Mouse (Mus musculus): Measurements from ENCODE around the gene Kcng4.

Gene Kcng4

DNA sequence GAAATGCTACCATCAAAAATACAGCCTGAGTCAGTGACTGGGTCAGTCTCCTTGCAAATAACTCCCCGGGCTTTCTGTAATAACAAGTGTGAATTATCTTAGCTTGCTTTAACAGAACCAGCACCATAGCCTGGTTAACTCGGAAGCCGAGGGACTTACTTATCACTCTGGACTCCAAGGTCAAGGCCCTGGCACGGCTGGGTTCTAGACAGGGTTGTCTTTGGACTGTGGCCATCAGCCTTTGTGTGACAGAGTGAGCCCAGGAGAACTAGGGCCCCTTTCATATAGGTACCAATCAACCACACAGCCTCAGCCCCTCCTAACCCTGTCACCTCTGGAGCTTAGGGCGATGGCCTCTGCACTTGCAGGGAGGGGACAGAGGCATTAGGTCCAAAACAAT, 5.6 kb upstream of the Kcng4 start:
- no peak for DNase-seq (ENCODE audit: low read depth, low spot score)

DNA sequence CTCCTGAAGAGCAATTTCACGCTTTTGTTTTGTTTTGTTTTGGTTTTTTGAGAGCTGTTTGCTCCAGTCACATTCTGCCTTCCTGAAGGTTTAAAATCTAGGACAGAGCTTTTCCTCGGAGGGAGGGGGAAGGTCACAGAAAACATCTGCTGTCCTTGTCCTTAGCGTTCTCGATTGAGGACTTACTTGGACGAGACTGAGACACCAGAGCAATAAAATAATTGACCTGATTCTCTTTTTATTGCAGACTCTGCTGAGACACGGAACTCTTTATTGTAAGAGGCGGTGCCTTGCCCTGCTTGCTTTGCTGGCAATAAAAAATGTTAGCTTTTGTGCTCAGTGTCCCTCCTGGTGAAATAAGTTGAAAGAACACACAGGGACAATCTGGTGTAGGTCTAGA, 4.3 kb upstream of the Kcng4 start:
- no peak for DNase-seq (ENCODE audit: low read depth, low spot score)

DNA sequence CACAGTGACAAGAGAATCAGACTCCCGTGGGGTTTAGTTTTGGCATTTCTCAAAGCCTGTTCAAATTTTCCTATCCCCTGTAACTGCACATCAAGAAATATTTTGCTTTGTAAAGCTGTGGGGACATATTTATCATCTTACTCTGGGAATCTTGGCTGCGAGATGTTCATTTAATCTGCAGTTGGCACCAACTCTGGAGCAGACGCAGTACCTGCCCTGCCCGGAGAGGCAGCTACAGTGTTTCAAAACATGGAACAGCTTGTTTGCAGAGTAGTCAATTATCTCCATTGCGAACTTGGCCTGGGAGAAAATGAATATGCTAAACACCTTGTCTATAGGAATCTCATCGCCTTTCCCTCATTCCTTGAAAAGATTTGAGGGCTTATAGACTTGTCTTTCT, 2.8 kb upstream of the Kcng4 start:
- no peak for DNase-seq (ENCODE audit: low read depth, low spot score)

DNA sequence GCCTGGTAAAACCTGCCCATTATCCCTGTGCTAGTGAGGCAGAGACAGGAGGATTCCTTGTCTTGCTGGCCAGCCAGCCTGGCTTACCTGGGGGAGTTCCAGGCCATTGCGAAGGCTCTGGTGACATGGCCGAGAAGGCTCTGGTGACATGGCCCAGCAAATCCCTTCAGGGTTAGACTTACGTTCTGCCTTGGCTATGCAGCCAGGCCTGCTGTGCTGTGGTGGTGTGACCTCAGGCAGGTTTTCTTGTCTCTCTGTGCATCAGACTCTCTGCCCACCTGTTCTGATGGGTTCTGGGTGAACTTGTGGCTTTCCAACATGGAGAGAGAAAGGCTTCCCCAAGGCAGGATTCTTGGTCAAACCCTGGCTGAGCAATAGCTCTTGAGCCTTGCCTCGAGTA, 1.9 kb upstream of the Kcng4 start:
- DNase-seq (ENCODE audit: low read depth, low spot score): no peak

DNA sequence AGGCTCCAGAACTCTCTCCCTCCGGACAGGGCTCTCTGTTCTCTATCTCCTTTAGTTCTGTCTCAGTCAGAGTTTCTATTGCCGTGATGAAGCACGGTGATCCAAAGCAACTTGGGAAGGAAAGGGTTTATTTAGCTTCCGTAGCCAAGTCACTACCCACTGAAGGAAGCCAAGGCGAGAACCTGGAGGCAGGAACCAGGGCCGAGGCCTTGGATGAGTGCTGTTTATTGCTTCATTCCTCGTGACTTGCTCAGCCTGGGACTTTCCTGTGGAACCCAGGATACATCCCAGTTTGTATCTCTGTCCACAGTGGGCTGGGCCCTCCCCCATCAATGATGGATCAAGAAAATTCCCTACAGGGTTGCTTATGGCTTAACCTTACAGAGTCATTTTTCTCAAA, 1.3 kb upstream of the Kcng4 start:
- no peak for DNase-seq (ENCODE audit: low read depth, low spot score)

DNA sequence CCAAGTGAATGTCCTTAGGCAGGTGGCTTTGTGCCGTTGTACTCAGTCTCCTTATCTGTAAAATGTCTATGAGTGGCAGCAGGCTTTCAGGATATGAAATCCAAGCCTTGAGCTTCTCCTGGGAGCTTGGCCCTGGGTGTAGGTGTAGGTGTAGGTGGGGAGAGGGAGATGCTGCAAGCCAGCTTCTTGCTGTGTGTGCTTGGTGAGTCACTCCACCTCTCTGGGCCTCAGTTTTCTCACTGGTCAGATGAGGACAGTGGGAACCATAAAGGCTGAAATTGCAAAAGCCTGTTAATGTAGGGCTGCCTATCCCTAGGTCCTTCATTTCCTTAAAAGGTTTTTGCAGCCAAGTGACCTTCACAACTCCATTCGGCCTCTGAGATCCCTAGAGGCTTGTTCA, 478 bp upstream of the Kcng4 start:
- no peak for DNase-seq (ENCODE audit: low read depth, low spot score)

DNA sequence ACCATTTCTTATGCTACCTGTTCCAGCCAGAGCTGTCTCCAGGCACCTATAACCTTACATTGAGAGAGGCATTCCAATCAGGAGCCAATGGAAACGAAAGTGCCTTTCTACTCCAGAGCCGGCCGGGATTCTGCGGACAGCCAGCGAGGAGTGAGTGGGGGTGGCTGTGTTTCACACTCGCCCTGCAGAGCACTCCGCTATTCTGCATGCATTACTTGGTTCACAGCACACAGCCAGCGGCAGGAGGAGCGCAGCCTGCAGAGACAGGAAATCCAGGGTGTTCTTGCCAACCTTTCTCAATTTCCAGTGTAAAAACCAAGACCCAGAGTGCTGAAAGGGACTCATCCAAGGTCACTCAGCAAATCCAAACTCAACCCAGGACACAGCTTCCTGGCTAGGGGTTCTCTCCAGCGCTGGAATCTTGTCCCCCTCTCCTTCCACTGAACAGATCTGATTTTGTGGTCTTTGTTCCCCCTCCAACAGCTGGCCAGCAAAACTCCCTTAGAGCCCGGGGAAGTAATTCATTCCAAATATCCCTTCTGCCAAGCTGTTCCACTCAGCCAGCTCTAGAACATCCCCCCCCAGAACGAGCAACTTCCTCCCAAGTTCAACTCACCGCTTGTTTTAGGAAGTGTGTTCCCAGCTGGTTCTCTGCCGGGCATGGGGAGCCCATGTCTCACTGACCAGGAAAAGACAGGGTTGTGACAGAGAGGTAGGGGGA, 704 bp downstream of the Kcng4 start:
- no peak for DNase-seq (ENCODE audit: low read depth, low spot score)

DNA sequence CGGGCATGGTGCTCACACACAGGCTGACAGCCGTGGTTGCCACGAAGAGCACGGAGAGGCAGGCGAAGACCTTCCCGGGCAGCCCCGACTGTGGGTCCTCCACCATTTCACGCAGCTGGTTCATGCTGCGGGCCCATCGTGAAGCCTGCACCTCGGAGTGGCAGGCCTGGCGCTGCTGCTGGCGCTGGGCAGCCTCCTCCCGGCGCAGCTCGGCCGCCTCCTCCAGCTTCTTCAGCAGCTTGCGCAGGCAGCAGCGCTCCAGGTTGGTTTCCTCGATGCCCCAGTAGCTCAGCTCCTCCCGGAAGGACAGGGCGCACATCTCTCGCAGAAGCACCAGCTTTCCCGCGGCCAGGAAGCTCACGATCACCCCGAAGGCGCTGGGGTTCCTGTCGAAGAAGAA, 2.6 kb downstream of the Kcng4 start:
- DNase-seq (ENCODE audit: low read depth, low spot score): no peak

DNA sequence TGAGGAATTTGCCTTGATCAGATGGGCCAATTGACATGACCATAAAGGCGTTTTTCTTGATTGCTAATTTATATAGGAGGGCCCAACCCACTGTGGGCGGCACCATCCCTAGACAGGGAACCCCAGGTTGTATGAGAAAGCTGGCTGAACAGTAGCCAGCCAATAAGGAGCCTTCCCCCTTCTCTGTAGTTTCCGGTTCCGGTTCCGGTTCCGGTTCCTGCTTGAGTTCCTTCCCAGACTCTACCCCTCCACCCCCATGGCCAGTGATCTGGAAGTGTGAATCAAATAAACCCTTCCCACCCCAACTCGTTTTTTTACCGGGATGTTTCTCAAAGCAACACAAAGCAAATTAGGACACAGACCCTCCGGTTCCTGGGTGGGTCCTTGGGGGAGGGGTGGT, 3.2 kb downstream of the Kcng4 start:
- no peak for DNase-seq (ENCODE audit: low read depth, low spot score)

DNA sequence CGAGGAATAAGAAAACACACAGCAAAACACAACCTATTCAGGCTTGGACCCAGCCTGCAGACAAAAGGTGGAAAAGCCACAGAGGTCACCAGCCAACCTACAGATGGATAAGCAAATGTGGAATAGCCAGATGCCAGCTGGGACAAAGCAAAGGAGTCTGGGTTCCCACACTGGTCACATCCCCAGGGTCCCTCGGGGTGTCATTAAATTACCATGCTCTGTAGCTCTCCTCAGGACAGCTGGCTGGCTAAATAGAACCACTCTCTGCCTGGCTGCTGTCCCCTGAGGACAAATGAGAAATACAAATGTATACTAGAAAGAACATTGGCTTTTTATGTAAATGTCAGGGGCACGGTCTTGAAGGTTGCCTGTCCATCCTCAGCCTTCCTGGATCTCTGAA, 4.6 kb downstream of the Kcng4 start:
- no peak for DNase-seq (ENCODE audit: low read depth, low spot score)

DNA sequence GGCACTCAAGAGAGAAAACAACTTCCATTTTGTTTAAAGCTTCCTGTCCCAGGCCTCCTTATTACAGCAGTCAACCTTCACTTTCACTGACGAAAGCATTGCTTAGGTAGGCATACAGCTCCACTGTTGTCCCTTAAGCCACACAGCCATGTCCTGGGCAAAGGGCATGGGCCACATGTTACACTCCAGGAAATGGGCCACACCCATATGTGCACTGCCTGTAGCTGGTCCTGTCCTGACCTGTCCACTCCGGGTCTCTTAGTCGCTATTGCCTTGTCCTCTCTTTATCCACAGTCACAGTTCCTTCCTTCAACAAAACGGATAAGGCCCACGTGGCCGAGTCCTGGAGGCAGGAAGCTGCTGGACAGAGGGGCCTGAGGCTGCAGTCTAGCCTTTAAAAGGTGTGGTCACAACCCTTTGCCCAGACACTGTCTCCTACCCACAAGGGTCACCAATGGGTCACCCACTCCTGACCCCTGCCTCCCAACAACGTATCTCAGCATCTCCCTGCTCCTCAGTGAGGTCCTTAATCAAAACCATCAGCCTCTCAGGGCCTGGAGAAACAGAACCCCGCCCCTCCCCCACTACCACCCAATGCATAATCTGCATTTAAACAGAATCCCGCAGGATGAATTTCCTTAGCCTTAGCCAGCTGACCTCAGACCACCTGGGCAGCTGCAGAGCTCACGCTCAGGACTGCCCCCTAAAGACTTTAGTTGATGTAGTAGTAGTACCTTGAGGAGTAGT, 7.7 kb downstream of the Kcng4 start:
- no peak for DNase-seq (ENCODE audit: low read depth, low spot score)

DNA sequence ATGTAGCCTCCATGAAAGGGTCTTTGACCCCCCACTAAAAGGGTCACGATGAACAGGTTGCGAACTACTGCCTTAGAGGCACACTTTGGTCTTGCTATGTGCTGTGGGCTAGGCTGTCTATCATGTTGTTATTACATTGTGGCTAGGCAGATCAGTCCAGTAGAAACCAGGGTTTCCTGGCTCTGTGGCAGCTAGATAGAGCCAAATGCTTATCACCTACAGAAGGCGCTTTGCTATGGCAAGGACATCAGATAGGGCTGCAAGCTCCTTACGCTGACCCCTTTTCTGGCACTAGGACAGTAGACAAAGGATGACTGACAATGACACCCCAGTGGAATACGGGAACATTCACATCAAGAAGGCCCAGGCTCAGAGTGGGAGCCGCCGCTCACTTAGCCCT, 8.3 kb downstream of the Kcng4 start:
- no peak for DNase-seq (ENCODE audit: low read depth, low spot score)

DNA sequence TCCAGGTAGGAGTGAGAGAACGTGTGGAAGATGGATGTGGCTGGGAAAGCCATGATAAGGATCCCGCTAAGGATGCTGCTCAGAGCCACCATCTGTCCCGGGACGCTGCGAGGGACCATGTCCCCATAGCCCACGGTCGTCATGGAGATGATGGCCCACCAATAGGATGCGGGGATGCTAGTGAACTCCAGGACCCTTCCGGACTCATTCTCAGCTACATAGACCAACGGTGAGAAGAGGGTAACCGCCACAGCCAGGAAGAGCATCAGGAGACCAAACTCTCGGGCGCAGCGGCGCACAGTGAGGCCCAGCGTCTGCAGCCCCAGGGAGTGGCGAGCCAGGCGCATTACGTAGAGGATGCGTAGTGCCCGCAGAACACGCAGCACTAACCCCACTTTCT, 9.7 kb downstream of the Kcng4 start:
- DNase-seq (ENCODE audit: low read depth, low spot score): no peak

DNA sequence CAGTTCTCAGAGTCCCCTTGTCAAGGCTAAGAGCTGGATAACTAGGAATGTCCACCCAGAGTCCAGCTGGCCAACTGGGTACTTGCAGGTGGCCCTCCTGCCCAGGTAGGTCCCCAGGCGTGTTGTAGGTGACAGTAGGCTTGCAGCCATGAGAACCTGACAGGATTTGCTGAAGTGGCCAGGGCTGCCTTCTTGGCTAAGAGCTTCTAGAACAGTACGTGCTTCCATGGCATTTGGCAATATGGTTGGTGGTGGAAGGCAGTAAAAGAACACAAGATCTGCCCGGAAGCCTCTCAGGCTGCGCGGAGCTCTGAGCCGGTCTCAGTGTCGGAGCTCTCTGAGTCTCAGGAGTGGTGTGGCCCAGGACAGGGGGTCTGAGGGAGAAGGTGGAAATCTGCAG, 10.6 kb downstream of the Kcng4 start:
- DNase-seq (ENCODE audit: low read depth, low spot score): no peak

DNA sequence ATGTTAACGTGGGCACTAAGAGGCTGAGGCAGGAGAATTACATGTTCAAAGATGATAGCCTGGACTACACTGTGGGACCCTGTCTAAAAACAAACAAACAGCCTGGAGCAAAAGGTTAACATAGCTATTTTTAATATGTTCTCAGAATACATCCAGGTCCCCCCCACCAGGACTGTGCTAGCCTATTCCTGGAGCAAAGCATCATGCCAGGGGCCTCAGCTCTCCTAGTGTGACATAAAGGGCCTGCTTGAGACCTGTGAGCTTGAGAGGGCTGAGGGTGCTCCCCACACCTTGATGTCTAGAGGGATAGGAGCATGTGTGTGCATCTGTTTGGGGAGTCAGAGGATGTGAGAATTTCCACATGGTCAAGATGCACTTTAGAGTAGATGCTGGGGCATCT, 11.7 kb downstream of the Kcng4 start:
- no peak for DNase-seq (ENCODE audit: low read depth, low spot score)

DNA sequence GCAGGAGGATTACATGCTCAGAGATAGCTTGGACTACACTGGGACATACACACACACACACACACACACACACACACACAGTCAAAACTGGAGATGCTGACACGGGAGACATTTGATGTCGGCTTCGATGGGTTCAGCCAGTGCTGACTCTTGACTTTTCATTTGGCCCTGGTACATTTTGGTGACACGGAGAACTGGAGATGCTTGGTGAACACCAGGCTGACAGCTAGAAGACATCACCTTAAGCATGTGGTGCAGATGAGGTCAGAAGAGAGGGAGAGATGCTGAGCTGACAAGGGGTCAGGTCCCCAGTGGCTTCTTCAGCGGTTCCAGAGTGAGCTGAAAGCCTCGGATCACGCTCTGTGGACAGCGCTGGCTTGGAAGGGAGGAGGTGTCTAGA, 12.4 kb downstream of the Kcng4 start:
- no peak for DNase-seq (ENCODE audit: low read depth, low spot score)

DNA sequence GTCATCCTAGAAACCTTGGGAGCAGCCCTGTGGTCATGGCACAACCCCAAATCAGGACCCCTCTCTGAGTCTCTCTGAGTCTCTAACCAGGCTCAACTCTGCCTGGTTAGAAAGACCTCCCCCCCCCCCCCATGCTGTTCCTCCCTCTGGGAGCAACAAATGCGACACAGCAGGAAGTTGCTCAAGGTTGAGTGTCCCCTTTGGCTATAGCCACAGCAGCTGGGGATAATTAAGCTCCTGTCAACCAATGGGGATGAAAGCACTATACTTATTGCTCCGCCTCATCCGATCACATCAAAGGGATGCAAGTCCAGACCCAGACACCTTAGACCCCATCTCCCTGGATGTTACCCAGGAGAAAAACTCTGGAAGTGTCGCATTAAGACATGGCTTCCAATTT, 12.9 kb downstream of the Kcng4 start:
- DNase-seq (ENCODE audit: low read depth, low spot score): no peak

DNA sequence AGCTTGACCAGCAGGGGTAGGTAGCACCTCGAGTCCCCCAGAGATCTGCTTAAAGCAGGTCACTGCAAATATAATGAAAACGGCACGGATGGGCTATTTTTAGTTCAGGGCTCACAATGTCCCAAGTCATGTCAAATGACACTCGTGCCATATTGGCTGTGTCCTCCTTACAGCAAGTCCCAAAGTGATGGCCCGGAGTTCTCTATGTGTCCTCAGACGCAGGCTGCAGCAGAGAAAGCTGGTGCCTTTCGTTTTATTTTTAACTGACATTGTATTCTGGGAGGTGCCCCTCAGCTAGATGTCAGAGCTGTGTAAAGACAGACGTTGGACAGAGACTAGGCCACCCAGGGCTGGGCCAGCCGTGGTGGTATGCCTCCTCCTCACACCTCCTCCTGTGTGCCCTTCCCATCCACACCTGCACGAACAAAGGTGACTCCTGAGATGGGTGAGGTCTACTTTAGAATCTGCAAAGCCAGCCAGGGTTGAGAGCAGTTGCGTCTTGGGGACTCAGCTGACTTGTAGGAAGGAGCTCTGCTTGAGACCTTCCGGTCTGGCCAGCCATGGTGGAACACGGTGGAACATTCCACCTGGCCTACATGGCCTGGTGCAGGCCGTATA, 14.5 kb downstream of the Kcng4 start:
- no peak for DNase-seq (ENCODE audit: low read depth, low spot score)

DNA sequence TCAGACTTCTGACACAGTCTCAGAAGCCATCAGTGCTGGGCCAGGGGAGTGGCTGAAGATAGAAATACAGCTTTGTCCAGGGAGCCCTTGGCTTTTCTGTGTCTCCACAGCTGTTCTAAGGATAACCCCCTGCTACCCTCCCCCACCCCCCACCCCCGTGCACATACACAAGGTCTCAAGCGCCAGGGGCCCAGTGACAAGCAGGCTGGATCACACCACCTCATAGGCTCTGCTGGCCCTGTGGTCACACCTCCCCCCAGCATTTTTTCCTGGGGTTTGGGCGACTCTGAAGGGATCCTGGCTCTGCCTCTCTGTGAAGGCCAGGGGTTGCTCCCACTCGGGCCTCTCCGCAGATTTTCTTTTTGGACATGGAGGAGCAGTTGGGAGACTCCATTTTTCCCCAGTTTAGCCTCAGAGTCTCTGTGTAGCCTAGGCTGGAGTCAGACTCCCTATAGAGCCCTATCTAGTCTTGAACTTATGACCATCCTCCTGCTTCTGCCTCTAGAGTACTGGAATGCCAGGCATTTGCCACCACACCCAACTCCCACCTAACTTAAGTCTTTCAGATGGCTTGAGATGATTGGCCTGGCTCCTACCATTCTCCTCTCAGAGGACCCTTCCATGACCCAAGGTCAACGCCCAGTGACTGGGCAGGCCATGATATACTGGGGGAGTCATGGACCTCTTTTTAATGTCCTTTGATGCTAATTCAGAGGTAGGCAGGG, 15.2 kb downstream of the Kcng4 start:
- no peak for DNase-seq (ENCODE audit: low read depth, low spot score)

DNA sequence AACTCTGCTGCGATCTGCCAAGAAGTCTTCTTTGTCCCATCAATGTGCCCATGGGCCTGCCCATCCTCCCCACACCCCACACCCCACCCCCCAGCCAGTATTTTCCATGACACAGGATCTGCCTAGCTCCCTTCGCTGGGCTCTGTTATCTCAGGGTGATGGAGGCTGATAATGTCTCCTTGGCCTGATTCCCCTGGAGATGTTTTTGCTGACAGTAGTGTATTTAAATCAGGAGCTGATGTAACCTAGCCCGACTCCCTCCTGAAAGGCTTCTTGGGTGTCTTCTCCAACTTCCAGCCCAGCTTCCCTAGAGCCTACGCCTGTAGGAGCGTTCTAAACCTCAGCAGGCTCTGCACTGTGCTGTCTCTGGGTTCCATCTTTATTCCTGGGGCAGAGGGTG, 16.6 kb downstream of the Kcng4 start:
- DNase-seq (ENCODE audit: low read depth, low spot score): no peak

DNA sequence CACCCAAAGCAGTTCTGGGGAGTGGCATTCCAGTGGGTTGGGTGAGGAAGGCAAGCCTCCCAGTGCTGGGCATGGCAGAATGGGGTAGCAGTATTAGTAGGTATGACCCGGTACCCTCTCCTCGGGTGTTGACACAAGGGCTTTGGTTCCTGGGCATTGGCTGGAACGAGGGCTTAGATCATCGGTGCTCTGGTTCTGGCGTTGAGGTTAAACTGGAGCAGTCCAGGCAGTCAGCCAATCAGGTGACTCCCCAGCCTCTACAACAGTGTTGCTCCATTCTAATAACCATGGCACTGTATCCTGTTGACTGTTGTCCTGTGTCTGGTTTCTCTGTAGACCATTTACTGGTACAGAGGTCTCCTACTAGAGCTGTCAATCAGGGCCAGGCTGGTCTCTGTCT, 17.9 kb downstream of the Kcng4 start:
- no peak for DNase-seq (ENCODE audit: low read depth, low spot score)

DNA sequence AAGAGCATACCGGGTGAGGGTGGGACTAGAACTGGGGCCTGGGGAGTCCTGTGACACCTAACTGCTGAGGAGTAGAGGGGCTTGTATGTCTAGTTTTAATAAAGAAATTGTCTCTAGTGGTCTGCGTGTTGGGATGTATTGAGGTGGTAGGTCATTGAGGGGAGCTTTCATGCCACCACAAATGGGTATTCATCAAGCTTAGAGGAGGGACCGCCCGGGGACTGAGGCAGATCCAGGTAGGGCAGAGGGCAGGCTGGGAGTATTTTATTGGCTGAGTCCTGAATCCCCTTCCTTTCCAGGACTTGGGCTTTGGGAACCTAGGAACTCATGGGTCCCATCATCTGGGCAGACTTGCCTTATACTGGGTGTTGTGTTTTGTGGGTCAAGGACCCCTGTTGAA, 18.7 kb downstream of the Kcng4 start:
- DNase-seq (ENCODE audit: low read depth, low spot score): no peak

DNA sequence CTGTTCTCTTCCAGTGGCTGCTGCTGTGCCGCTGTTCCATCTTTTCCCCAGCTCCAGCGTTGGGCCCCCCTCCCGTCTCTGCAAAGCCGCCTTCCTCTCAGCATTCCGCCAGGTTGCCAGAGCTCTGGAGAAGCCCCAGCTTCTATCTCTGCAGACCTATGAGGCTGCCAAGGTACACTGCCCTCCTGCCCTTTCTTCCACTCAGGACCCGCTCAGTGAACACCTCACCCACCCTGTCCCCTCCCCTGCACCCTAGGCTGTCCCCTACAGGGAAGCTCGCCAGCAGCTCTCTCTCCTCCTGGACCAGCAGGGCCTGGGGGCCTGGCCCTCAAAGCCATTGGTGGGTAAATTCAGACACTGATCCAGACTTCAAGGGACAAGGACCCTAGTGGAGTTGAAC, 19.1 kb downstream of the Kcng4 start:
- no peak for DNase-seq (ENCODE audit: low read depth, low spot score)

Data from retina, adult 2 months (tissue).